Mouse (Mus musculus) liver, embryonic 14.5 days (tissue): ENCODE measurements at regions not wholly inside any gene's neighbourhood (a gene's known extent, or its start where the extent isn't known, plus 50 kb on each side); places are given as distances from the start of the nearest gene placed in this dataset.

Experiments
- CTCF ChIP-seq: IDR thresholded peaks from 2 replicates; pipeline ENCODE4 v1.5.1; 2016; ENCODE audit warnings: antibody characterized with exemption, low read depth, control low read depth
- EP300 ChIP-seq: IDR thresholded peaks from 2 replicates; pipeline ENCODE4 v1.6.1; 2016; ENCODE audit warnings: antibody characterized with exemption, low read depth

GRCm38 (mm10) chr1:121087124-121087887 lies 245.1 kb downstream of the Insig2 start:
- TF ChIP-seq CTCF (no peak), EP300 (no peak)
